Mouse (Mus musculus): ENCODE results near the gene Vstm5. TPM values are rescaled to one million over a fixed set of nuclear protein-coding genes. Genes with fewer than 3 reads are reported as not detected.
"Not testable (repeated sequence)": the region's sequence is repeated elsewhere in the genome, so short reads cannot be mapped to it uniquely, and the experiment has no call there.

Vstm5 gene
- polyA plus RNA-seq, 1 experiment from 2014 or later: 41.1 TPM

DNA sequence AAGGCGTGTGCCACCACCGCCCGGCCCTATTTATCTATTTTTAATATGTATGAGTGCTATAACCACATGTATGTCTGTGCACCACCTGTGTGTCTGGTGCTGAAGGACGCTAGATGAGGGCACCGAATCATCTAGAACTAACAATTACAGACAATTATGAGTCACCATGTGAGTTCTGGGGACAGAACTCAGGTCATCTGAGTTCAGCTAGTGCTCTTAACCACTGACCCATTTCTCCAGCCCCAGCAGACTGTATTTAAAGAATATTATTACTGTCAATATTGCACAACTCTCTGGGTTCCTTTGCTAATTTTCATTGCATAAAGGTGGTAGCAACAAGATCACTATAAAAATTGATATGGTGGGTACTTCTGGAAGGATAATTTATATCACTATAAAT, 61.2 kb downstream of the Vstm5 start:
- WGBS: 92% methylated on average over 5 of the region's 5 CpGs
- no peak for ATAC-seq (ENCODE audit: low FRiP score)
- H3K27me3 ChIP-seq (replicated peaks): no peaks in the 10 kb centered on the region
- H3K4me1 ChIP-seq: 0 out of 2 replicates have a peak, but pooled peaks cover 5% of the 10 kb centered on the region
- no peak overlapping the region for H3K4me2 ChIP-seq
- H3K9me3 ChIP-seq (replicated peaks): no peaks in the 10 kb centered on the region
- no peak overlapping the region for H3K27ac ChIP-seq (replicated peaks)
- H3K9ac ChIP-seq (replicated peaks): no peak overlapping the region
- no peak overlapping the region for H3K4me3 ChIP-seq (replicated peaks)
- peaks cover 15% of the 10 kb centered on the region for H3K36me3 ChIP-seq

DNA sequence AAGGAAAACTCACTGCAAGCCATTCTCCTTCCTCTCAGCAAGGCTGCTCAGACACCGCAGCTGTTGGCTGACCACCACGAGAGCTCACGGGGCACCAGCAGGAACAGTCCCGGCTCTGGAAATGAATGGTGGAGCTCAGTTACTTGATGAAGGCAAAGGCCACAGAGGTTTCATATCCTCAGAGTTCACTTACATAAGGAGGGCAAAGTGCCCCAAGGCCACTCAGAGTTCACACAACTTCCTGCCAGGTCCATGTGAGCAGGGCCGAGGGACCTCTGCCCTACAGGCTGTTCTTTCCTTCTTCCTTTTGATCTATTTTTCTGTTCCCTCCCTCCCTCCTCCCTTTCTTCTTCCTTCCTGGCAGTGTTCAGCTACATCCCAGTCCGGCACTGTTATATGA, 62.6 kb downstream of the Vstm5 start:
- Histone ChIP-seq H3K27ac (replicated peaks) (no peak overlapping the region; the same call in 1 of the 2 replicates), H3K9ac (replicated peaks) (no peak overlapping the region), H3K4me2 (no peak overlapping the region), H3K27me3 (replicated peaks) (no peaks in the 10 kb centered on the region), H3K36me3 (peaks cover 9% of the 10 kb centered on the region; the same call in 1 of the 2 replicates), H3K4me3 (replicated peaks) (no peak overlapping the region), H3K4me1 (peaks cover 10% of the 10 kb centered on the region), H3K9me3 (replicated peaks) (no peaks in the 10 kb centered on the region)
- ATAC-seq (ENCODE audit: low FRiP score): no peak
- 65% methylated on average over 6 of the region's 6 CpGs for WGBS

DNA sequence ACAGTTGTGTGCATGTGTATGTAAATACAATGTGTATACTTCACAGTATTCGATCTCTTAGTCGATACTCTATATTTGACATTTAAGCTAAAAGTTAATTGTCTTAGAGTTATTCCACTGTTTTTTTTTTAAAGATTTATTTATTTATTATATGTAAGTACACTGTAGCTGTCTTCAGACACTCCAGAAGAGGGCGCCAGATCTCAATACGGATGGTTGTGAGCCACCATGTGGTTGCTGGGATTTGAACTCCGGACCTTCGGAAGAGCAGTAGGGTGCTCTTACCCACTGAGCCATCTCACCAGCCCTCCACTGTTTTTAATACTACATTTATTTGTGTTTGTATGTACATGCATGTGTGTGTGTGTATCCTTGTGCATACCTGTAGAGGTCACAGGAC, 63.2 kb downstream of the Vstm5 start:
- H3K36me3 ChIP-seq; H3K27ac ChIP-seq (replicated peaks); H3K4me2 ChIP-seq; H3K9ac ChIP-seq (replicated peaks); H3K27me3 ChIP-seq (replicated peaks); H3K9me3 ChIP-seq (replicated peaks); ATAC-seq (ENCODE audit: low FRiP score); H3K4me3 ChIP-seq (replicated peaks): not testable (repeated sequence)
- 84% methylated on average over 6 of the region's 6 CpGs for WGBS
- peaks cover 14% of the 10 kb centered on the region for H3K4me1 ChIP-seq

DNA sequence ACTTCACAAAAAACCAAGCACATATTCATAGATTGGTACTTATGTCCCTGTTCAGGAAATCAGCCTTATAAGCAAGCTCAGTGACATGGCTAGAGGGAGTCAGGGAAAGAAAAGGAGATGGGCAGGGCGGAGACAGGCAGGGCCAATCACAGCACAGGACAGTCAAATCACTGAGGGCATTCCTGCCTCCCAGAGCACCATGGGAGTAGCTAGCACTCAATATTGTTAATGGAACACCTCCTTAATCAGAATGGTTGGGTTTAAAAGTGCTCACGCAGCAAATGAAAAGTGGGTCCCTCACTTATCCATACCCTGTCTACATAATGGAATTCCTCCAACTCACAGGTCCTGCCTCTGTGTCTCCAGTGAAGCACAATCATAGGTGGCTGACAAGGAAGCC, 64.0 kb downstream of the Vstm5 start:
- Histone ChIP-seq H3K27me3 (replicated peaks) (no peaks in the 10 kb centered on the region), H3K36me3 (no peaks in the 10 kb centered on the region), H3K4me1 (peaks cover 23% of the 10 kb centered on the region), H3K9me3 (replicated peaks) (no peaks in the 10 kb centered on the region), H3K27ac (replicated peaks) (no peak overlapping the region), H3K9ac (replicated peaks) (no peak overlapping the region), H3K4me2 (no peak overlapping the region), H3K4me3 (replicated peaks) (no peak overlapping the region)
- WGBS: 76% methylated on average over 2 of the region's 2 CpGs
- no peak for ATAC-seq (ENCODE audit: low FRiP score)

DNA sequence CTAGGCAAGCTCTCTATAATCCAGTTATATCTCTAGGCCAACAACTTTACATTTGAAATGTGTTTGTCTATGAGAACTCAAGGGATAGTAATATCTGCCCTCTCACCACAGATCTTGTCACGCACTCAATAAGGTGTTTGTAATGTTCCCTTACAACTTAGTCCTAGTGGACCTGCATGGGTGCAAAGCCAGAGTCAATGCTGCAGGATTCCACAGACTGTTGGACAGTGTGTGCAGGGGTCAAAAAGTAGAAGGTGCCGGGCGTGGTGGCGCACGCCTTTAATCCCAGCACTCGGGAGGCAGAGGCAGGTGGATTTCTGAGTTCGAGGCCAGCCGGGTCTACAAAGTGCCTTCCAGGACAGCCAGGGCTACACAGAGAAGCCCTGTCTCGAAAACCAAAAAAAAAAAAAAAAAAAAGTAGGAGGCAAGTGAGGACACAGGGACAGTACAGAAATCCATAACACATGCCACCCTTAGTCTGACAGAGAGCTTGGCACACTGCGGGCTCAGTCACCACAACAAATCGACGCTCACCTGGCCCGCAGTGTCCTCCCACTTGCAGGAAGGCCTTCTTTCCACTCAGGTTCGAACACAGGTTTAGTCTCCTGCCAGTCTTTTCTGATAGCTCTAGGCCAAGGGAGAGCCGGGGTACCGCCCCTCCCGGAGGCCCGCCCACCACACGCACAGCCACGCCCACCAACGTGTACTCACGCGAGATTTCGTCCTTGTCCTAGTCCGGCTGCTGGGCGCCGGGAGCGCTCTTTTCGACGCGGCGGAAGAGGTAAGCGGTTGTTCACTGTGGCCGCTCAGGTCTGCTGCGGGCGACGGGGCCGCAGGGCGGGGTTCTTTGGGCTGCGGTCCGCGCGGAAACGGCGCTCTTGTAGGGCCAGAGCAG, 66.9 kb downstream of the Vstm5 start, which contains the start of gene Taf1d:
Gene Taf1d, plus strand, starts transcription at position 712 of the 895 bp plus-strand sequence.
- Histone ChIP-seq H3K36me3 (peaks cover 25% of the 10 kb centered on the region), H3K4me1 (peaks cover 44% of the 10 kb centered on the region), H3K9ac (replicated peaks) (peak within 1 kb of the TSS; percentile 96), H3K9me3 (replicated peaks) (no peaks in the 10 kb centered on the region), H3K27ac (replicated peaks) (peak within 1 kb of the TSS; percentile 93), H3K4me2 (peak within 1 kb of the TSS; percentile 79), H3K27me3 (replicated peaks) (no peaks in the 10 kb centered on the region), H3K4me3 (replicated peaks) (peak within 1 kb of the TSS; percentile 98)
- WGBS: 13% methylated on average over 45 of the region's 45 CpGs
- ATAC-seq (ENCODE audit: low FRiP score): peak; percentile 99

DNA sequence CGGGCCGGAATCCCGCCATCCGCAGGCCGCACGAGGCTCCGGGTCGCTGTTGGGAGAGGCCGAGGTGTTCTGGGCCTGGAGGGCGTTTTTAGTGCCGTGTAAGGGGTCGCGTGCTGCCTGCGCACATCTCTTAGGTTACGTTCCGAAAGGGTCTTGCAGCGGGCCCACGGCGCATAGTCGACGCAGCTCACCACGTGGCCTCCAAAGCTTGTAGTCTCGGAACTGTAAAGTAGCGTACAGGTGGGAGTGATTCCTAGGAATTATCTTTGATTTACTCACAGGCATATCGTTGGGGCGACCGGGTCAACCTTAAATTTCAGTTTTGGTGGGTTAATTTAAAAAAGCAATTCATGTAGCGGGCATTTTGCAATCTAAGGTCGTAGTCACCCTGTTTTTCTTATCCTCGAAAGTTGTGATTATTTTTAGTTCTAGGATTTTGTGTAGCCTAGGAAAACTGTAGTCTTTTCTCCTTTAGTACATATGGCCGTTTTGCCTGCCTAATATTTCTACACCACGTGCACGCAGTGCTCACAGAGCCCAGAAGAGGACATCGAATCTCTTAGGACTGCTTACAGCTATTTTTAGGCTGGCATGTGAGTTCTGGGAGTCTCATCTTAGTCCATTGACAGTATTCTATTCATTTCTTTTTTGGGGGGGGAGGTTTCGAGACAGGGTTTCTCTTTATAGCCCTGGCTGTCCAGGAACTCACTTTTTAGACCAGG, 67.7 kb downstream of the Vstm5 start, which contains the start of gene 4931406C07Rik:
Gene 4931406C07Rik, minus strand, starts transcription at position 51 of the 722 bp plus-strand sequence.
- peak within 1 kb of the TSS; percentile 93 for H3K27ac ChIP-seq (replicated peaks)
- H3K4me1 ChIP-seq: peaks cover 44% of the 10 kb centered on the region
- peak within 1 kb of the TSS; percentile 98 for H3K4me3 ChIP-seq (replicated peaks)
- under 1% methylated on average over 35 of the region's 35 CpGs for WGBS
- H3K27me3 ChIP-seq (replicated peaks): no peaks in the 10 kb centered on the region
- peaks cover 27% of the 10 kb centered on the region for H3K36me3 ChIP-seq
- H3K9ac ChIP-seq (replicated peaks): peak within 1 kb of the TSS; percentile 96
- ATAC-seq (ENCODE audit: low FRiP score): peak; percentile 89
- no peaks in the 10 kb centered on the region for H3K9me3 ChIP-seq (replicated peaks)
- peak within 1 kb of the TSS; percentile 79 for H3K4me2 ChIP-seq

DNA sequence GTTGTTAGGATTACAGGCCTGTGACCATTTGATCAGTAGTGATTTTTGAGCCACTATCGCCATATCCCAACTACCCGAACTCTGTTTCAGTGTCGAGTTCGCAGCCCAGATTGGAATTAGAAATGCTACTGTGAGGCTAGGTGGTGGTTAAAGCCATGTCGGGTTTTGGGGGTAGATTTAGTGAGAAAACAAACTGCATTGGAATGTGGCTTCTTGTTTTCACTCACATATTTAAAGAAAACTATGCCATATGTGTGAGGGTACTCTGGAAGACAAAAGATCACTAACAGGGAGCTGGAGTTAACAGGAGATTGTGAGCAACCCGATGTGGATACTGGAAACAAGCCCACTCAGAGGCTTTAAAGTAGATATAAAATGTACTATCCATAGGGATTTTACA, 68.4 kb downstream of the Vstm5 start:
- Histone ChIP-seq H3K27ac (replicated peaks) (0 out of 2 replicates have a peak overlapping the region, but pooled peaks have one; percentile 93), H3K36me3 (peaks cover 33% of the 10 kb centered on the region), H3K4me1 (peaks cover 44% of the 10 kb centered on the region), H3K9ac (replicated peaks) (peak overlapping the region; percentile 96), H3K4me3 (replicated peaks) (peak overlapping the region; percentile 98), H3K4me2 (peak overlapping the region; percentile 79), H3K9me3 (replicated peaks) (no peaks in the 10 kb centered on the region), H3K27me3 (replicated peaks) (no peaks in the 10 kb centered on the region)
- 10% methylated on average over 6 of the region's 6 CpGs for WGBS
- no peak for ATAC-seq (ENCODE audit: low FRiP score)

DNA sequence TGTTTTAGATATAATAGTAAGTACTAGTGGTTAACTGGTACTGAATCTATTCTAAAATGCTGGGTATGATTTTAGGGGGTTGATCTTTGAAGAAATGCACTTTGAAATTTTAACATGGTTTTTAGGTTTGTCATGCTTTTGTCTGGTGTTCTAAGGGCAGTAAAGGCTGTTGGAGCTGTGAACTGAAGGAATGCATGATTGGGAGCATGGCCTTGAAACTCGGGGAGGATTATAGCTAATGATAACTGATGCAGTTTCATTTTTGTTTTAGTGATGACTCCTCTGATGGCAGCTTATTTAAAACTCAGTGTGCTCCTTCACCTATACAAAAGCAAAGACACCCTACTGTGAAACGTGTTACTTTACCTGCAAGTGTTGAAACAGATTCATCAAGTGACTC, 69.4 kb downstream of the Vstm5 start:
- Histone ChIP-seq H3K4me1 (peaks cover 44% of the 10 kb centered on the region), H3K36me3 (peaks cover 39% of the 10 kb centered on the region), H3K27ac (replicated peaks) (no peak overlapping the region), H3K9me3 (replicated peaks) (no peaks in the 10 kb centered on the region), H3K9ac (replicated peaks) (no peak overlapping the region), H3K27me3 (replicated peaks) (no peaks in the 10 kb centered on the region), H3K4me3 (replicated peaks) (no peak overlapping the region), H3K4me2 (peak overlapping the region; percentile 79; the same call in 1 of the 2 replicates)
- WGBS: 63% methylated on average over 2 of the region's 2 CpGs
- no peak for ATAC-seq (ENCODE audit: low FRiP score)

Other genes starting within 250 kb of the Vstm5 start
- 138 and 164 TPM in 2 replicates for gene Panx1, start 193.6 kb upstream of the Vstm5 start, polyA plus RNA-seq (2015; fragmentation: Nextera tagmentation; extraction: Ambion mirVana)
- 0.04 TPM in 1 of 2 replicates, not detected in the other for gene Hephl1, start 126.9 kb upstream of the Vstm5 start, polyA plus RNA-seq (2015; fragmentation: Nextera tagmentation; extraction: Ambion mirVana)
- 27.9 and 28.9 TPM in 2 replicates for gene Med17, start 40.9 kb downstream of the Vstm5 start, polyA plus RNA-seq (2015; fragmentation: Nextera tagmentation; extraction: Ambion mirVana)
- 57.9 and 58.2 TPM in 2 replicates for gene Taf1d, start 67.2 kb downstream of the Vstm5 start, polyA plus RNA-seq (2015; fragmentation: Nextera tagmentation; extraction: Ambion mirVana)
- gene 4931406C07Rik, start 67.4 kb downstream of the Vstm5 start, polyA plus RNA-seq (2015; fragmentation: Nextera tagmentation; extraction: Ambion mirVana): 14.0 and 15.7 TPM in 2 replicates
- gene Cep295, start 118.7 kb downstream of the Vstm5 start, polyA plus RNA-seq (2015; fragmentation: Nextera tagmentation; extraction: Ambion mirVana): 11.6 and 13.1 TPM in 2 replicates